Mouse (Mus musculus) hindbrain, embryonic 12.5 days (tissue): ENCODE data around the gene Mpdu1. TPM values are rescaled to one million over a fixed set of nuclear protein-coding genes. Genes with fewer than 3 reads are reported as not detected.
"Not testable (repeated sequence)": the region's sequence is repeated elsewhere in the genome, so short reads cannot be mapped to it uniquely, and the experiment has no call there.

Source experiments
- ATAC-seq: fragments of 200-750 bp; cut with Nextera tagmentation; 2 replicates; pipeline ENCODE4 v1.8.0; 2017; ENCODE audit warnings: moderate TSS enrichment; ENCODE audit not compliant: low FRiP score
- H3K27ac ChIP-seq: fragments of 300-500 bp; sonication (generic); 2 replicates; pipeline ENCODE4 v1.5.1; 2016; ENCODE audit warnings: mild to moderate bottlenecking
- H3K27me3 ChIP-seq: fragments of 300-500 bp; sonication (generic); 2 replicates; pipeline ENCODE4 v1.6.1; 2016; ENCODE audit warnings: mild to moderate bottlenecking
- H3K36me3 ChIP-seq: fragments of 300-500 bp; sonication (generic); 2 replicates; pipeline ENCODE4 v1.6.1; 2016; ENCODE audit warnings: mild to moderate bottlenecking
- H3K4me1 ChIP-seq: fragments of 300-500 bp; sonication (generic); 2 replicates; pipeline ENCODE4 v1.6.1; 2016
- H3K4me2 ChIP-seq: fragments of 300-500 bp; sonication (generic); replicated peaks from 2 replicates; pipeline ENCODE4 v1.6.1; 2016; ENCODE audit warnings: mild to moderate bottlenecking
- H3K4me3 ChIP-seq: fragments of 300-500 bp; sonication (generic); 2 replicates; pipeline ENCODE4 v1.5.1; 2016; ENCODE audit warnings: mild to moderate bottlenecking
- H3K9ac ChIP-seq: fragments of 300-500 bp; sonication (generic); 2 replicates; pipeline ENCODE4 v1.6.1; 2016; ENCODE audit warnings: mild to moderate bottlenecking, moderate library complexity
- H3K9me3 ChIP-seq: fragments of 300-500 bp; sonication (generic); replicated peaks from 2 replicates; pipeline ENCODE4 v1.6.1; 2016; ENCODE audit warnings: mild to moderate bottlenecking
- WGBS: fragments of 180-500 bp; shearing (Covaris S2); methylation state at CpG from one replicate; pipeline ENCODE4 v1.1.7; 2016; 5-methylcytosine and 5-hydroxymethylcytosine counted together
- polyA plus RNA-seq: library from polyadenylated mRNA; unstranded; fragments of >200 nt; fragmentation: Nextera tagmentation; extraction: Ambion mirVana; gene quantifications from 2 replicates; pipeline ENCODE4 v1.2.1, GENCODE M21; 2016

The Mpdu1 gene
- polyA plus RNA-seq, 1 experiment from 2014 or later: 69.1 TPM

DNA sequence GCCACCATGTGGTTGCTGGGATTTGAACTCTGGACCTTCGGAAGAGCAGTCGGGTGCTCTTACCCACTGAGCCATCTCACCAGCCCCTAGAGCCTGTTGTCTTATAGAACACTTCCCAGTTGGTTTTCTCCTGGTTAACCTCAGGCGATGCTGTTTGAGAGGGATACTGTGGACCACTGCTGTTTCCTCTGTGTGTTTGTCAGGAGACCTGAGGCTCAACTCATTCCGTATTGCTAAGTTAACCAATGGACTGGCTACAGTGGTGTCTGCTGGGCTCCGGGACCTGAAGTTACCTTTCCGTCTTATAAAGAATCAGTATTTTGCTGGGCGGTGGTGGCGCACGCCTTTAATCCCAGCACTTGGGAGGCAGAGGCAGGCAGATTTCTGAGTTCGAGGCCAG lies 40.4 kb upstream of the Mpdu1 start:
- H3K27me3 ChIP-seq, H3K4me3 ChIP-seq, H3K9ac ChIP-seq, H3K27ac ChIP-seq, H3K36me3 ChIP-seq, H3K4me2 ChIP-seq, H3K9me3 ChIP-seq, ATAC-seq, H3K4me1 ChIP-seq: not testable (repeated sequence)
- WGBS: 91% methylated on average over 10 of the region's 10 CpGs

DNA sequence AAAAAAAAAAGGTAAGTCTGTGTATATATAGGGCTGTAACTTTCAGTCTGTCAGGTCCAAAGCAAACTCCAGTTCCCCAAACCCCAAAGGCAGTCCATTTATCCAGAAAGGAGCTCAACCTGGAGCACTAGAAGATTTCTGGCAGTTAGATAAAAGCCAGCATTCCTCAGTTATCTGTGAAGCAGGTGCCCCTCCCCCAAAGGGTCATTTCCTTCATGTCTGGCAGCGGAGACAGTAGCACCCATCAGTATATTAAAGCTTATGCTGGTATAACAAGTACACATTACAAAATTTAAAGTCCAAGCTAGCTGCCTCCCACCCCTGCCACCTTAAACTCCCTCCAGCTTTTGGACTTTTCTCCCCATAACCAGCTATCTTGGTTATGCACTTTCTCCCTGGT lies 37.2 kb upstream of the Mpdu1 start:
- Histone ChIP-seq H3K36me3 (no peaks in the 10 kb centered on the region), H3K4me1 (peaks cover 13% of the 10 kb centered on the region), H3K4me3 (no peak overlapping the region), H3K9ac (no peak overlapping the region), H3K4me2 (no peak overlapping the region), H3K27ac (no peak overlapping the region), H3K9me3 (no peaks in the 10 kb centered on the region), H3K27me3 (peaks cover 2% of the 10 kb centered on the region; the same call in 1 of the 2 replicates)
- 86% methylated on average over 1 of the region's 1 CpGs for WGBS
- ATAC-seq: no peak

DNA sequence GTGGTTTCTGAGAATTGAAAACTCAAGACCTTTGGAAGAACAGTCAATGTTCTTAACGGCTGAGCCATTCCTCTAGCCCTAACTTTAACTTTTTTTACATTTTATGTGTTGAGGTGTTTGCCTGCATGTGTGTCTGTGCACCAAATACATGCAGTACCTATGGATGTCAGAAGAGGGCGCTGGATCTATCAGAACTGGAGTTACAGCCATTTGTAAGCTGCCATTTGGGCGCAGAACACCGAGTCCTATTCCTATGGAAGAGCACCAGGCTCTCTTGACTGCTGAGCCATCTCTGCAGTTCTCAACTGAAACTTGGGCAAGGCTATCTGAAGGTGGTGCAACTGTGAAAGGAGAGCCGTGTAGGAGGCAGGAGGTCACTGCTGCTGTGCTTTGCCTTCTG lies 36.1 kb upstream of the Mpdu1 start:
- no peak for ATAC-seq
- Histone ChIP-seq H3K4me1 (peaks cover 13% of the 10 kb centered on the region), H3K36me3 (no peaks in the 10 kb centered on the region), H3K27me3 (peaks cover 2% of the 10 kb centered on the region; the same call in 1 of the 2 replicates), H3K4me3 (no peak overlapping the region), H3K9me3 (no peaks in the 10 kb centered on the region), H3K9ac (no peak overlapping the region), H3K4me2 (no peak overlapping the region), H3K27ac (no peak overlapping the region)
- WGBS: 65% methylated on average over 5 of the region's 5 CpGs

DNA sequence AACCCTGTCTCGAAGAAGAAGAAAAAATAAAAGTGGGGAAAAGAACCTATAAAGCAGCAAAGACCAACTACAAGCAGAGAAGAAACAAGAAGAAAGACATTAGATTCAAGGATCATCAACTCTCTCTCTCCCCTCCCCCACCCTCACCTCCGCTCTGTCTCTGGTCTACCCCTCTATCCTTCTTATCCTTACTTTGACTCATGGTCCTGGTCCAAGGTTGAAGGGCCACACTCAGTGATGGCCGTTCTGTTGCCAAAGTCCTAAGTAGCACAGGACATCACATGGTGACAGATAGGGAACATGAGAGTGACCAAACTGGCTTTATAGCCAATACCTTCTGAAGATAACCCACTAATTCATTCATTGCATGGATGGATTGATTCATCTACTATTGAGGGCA lies 35.0 kb upstream of the Mpdu1 start:
- Histone ChIP-seq H3K27me3 (peaks cover 7% of the 10 kb centered on the region; the same call in 1 of the 2 replicates), H3K27ac (no peak overlapping the region), H3K4me2 (no peak overlapping the region), H3K36me3 (no peaks in the 10 kb centered on the region), H3K4me3 (no peak overlapping the region), H3K9me3 (no peaks in the 10 kb centered on the region), H3K4me1 (peaks cover 13% of the 10 kb centered on the region), H3K9ac (no peak overlapping the region)
- 88% methylated on average over 3 of the region's 3 CpGs for WGBS
- ATAC-seq: no peak

DNA sequence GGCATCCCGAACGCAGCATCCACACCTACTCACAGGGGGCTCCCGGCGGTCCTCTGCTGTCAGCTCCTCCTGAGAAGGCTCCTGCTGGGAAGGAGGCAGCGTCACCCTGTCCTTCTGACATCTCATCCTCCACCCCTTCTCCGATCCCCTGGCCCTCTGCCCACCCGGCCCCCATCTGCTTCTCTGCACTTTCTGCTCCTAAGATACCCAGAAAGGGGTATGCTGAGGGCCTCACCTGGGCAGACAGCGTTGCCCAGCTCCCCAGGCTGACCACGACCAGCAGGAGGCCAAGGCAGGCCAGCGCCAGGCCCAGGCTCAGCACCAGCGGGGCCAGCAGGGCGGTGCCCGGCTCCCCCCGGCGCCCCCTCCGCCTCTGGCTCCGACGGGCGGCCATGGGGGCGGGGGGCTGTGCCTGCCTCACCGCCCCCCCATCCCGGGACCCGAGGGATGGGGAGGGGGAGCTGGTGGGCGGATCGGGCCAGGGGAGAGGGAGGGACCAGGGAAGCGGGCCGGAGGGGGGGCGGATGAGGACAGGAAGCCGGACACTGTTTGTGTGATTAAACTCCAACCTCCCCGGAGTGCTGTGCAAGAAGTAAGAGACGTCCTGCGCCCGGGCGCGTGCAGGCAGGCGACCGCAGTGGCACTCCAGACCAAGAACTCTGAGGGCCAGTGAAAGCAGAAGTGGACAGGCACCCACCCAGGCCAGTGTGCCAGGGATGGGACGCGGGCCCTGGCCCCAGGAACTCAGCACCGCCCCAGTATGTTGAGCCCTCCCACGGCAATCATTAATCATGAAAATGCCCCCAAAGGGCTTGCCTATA lies 33.1 kb upstream of the Mpdu1 start, which contains the start of the genes Tnfsf12 and Tnfsfm13:
TSS of gene Tnfsf12 (minus strand) at position 489 of the 821 bp plus-strand sequence.
TSS of gene Tnfsfm13 (minus strand) at position 738 of the 821 bp plus-strand sequence.
- H3K4me3 ChIP-seq: peak within 1 kb of the TSS; percentile 49
- H3K4me1 ChIP-seq: peaks cover 13% of the 10 kb centered on the region
- peak within 1 kb of the TSS; percentile 40; the same call in 1 of the 2 replicates for H3K27ac ChIP-seq
- WGBS: 2% methylated on average over 34 of the region's 41 CpGs
- peak within 1 kb of the TSS; percentile 96 for H3K4me2 ChIP-seq
- H3K36me3 ChIP-seq: no peaks in the 10 kb centered on the region
- peak within 1 kb of the TSS; percentile 81 for H3K9ac ChIP-seq
- no peaks in the 10 kb centered on the region for H3K9me3 ChIP-seq
- peaks cover 7% of the 10 kb centered on the region; the same call in 1 of the 2 replicates for H3K27me3 ChIP-seq
- ATAC-seq: peak; percentile 56; the same call in 1 of the 2 replicates

DNA sequence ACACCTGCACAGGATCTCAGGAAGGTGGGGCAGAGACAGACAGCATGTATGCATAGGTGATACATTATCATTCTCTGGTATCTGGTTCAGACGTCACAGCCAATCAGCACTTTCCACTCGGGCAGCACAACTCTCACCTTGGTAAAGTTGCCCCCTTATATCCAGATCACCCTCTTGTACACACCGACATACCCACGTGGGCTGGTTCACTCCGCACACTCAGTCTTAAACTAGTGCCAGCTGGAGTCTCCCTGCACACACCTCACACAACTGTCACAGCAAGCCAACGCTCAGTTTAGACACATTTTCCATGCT lies 32.6 kb upstream of the Mpdu1 start:
- ATAC-seq: no peak
- peaks cover 7% of the 10 kb centered on the region; the same call in 1 of the 2 replicates for H3K27me3 ChIP-seq
- WGBS: 23% methylated on average over 6 of the region's 6 CpGs
- peak overlapping the region; percentile 49 for H3K4me3 ChIP-seq
- H3K27ac ChIP-seq: 0 out of 2 replicates have a peak overlapping the region, but pooled peaks have one; percentile 40
- H3K4me1 ChIP-seq: peaks cover 13% of the 10 kb centered on the region
- H3K9me3 ChIP-seq: no peaks in the 10 kb centered on the region
- H3K36me3 ChIP-seq: no peaks in the 10 kb centered on the region
- H3K4me2 ChIP-seq: peak overlapping the region; percentile 96
- peak overlapping the region; percentile 81; the same call in 1 of the 2 replicates for H3K9ac ChIP-seq

DNA sequence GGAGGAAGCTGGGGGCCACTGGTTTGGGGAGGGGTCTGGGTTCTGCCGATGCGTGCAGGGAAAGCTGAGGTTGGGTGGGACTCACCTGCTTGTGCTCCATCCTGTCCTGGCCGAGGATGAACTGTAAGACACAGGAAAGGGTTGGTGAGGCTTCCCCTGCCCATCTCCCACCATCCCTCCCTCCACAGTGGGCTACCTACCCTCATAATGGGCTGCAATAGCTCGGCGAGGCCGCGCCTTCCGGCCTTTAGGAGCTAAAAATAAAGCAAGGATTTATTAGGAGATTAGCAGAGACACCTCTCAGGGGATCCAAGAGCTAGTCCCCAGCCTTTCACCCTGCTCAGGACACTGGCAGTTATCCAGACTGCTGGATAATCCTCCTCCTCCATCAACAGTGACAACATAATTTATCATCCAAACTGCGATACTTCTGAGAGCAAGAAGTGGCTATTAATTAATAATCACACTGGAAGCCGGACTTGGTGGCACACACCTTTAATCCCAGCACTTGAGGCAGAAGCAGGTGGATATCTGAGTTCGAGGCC lies 31.1 kb upstream of the Mpdu1 start:
- Histone ChIP-seq H3K9ac (no peak overlapping the region), H3K4me1 (peaks cover 13% of the 10 kb centered on the region), H3K4me2 (no peak overlapping the region), H3K36me3 (no peaks in the 10 kb centered on the region), H3K27me3 (peaks cover 7% of the 10 kb centered on the region; the same call in 1 of the 2 replicates), H3K9me3 (no peaks in the 10 kb centered on the region), H3K27ac (no peak overlapping the region), H3K4me3 (no peak overlapping the region)
- ATAC-seq: no peak
- WGBS: 63% methylated on average over 11 of the region's 11 CpGs

DNA sequence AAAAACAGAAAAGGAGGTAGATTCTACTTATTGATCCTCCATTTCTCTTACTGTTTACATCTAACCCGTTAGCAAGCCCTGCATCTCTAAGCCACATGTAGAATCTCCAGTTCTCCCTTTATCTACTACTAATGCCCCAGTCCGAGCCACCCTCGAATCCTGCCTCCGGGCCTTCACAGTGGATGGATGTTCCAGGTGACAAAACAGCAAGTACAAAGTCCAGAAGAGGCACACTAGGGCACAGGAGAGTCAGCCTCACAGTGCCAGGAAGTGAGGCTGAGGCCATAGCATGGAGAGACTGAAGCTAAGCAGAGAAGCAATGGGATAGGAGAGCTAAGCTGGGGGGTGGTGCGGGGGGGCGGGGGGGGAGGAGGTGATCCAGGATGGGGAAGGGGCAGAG lies 30.4 kb upstream of the Mpdu1 start:
- H3K4me1 ChIP-seq: peaks cover 13% of the 10 kb centered on the region
- no peaks in the 10 kb centered on the region for H3K9me3 ChIP-seq
- WGBS: 90% methylated on average over 5 of the region's 6 CpGs
- no peak overlapping the region for H3K9ac ChIP-seq
- no peak overlapping the region for H3K4me2 ChIP-seq
- H3K27me3 ChIP-seq: peaks cover 7% of the 10 kb centered on the region; the same call in 1 of the 2 replicates
- ATAC-seq: no peak
- no peaks in the 10 kb centered on the region for H3K36me3 ChIP-seq
- H3K4me3 ChIP-seq: no peak overlapping the region
- no peak overlapping the region for H3K27ac ChIP-seq

DNA sequence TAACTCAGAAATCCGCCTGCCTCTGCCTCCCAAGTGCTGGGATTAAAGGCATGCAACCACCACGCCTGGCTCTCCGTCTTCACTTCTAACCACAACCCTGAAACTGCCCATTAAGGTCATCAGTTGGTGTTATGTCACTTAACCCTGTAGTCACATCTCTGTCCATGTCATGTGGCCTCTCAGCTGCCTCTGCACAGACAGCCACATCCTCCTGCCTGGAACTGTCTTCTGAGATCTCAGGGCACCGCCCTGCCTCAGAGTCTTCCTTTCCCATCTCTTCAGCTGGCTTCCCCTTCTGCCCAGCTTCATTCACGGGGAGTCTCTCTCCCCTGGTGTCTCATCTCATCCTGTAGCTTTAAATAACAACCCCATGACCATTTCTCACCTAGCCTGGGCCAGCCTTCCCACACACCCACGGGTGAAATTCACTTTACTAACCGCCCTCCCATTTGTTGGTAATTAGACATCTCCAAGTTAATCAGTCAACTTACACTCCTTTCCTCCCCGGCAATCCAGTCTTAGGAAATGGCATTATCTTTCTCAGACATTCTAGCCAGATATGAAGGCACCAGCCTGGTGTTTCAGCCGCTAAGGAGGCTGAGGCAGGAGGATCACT lies 29.9 kb upstream of the Mpdu1 start:
- Histone ChIP-seq H3K9ac (no peak overlapping the region), H3K4me1 (peaks cover 13% of the 10 kb centered on the region), H3K27me3 (peaks cover 7% of the 10 kb centered on the region; the same call in 1 of the 2 replicates), H3K36me3 (no peaks in the 10 kb centered on the region), H3K9me3 (no peaks in the 10 kb centered on the region), H3K4me2 (no peak overlapping the region), H3K27ac (no peak overlapping the region), H3K4me3 (no peak overlapping the region)
- no peak for ATAC-seq
- WGBS: 81% methylated on average over 9 of the region's 9 CpGs

DNA sequence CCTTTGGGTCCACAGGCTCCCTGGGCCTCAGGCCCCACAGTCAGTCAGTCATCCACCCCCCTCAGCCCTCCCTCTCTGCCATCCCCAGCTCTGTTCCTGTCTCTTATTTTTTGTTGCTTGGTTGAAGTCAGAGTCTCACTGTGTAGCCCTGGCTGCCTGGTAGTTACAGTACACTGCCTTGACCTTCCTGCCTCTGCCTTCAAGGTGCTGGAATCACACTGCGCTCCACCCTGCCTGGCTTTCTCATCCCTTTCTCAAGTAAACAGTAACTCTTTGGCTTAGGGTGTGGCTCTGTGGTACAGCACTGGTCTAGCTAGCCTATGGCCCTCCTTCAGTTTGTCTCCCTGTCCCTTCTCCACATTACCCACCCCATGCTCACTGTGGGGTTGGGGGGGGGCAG lies 27.4 kb upstream of the Mpdu1 start:
- Histone ChIP-seq H3K4me1 (peaks cover 7% of the 10 kb centered on the region), H3K9ac (no peak overlapping the region; the same call in 1 of the 2 replicates), H3K27me3 (peaks cover 7% of the 10 kb centered on the region; the same call in 1 of the 2 replicates), H3K27ac (no peak overlapping the region), H3K4me3 (no peak overlapping the region), H3K4me2 (no peak overlapping the region), H3K36me3 (no peaks in the 10 kb centered on the region), H3K9me3 (no peaks in the 10 kb centered on the region)
- ATAC-seq: no peak
- 92% methylated on average over 1 of the region's 1 CpGs for WGBS

DNA sequence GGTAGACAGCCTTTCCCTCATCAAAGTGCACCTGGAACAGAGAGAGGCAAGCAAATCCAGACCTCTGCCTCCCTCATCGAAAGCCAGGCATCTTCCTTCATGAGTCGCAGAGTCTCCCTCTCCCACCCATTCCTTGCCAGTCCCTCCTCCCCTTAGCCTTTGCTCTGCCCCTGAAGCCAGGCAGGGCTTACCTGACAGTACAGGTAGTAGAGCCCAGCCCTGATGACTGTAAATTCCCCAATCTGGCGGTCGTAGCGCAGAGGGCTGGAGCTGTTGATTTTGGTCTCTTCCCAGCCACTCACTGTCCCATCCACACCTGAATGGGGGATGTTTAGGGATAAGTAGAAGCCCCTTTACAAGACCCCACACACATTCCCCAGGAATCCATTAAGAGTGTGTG lies 24.6 kb upstream of the Mpdu1 start:
- H3K9me3 ChIP-seq: no peaks in the 10 kb centered on the region
- no peak overlapping the region for H3K4me3 ChIP-seq
- peaks cover 4% of the 10 kb centered on the region for H3K27me3 ChIP-seq
- WGBS: 63% methylated on average over 5 of the region's 5 CpGs
- no peak for ATAC-seq
- H3K27ac ChIP-seq: no peak overlapping the region
- no peak overlapping the region for H3K4me2 ChIP-seq
- no peaks in the 10 kb centered on the region for H3K36me3 ChIP-seq
- peaks cover 9% of the 10 kb centered on the region; the same call in 1 of the 2 replicates for H3K4me1 ChIP-seq
- no peak overlapping the region for H3K9ac ChIP-seq

DNA sequence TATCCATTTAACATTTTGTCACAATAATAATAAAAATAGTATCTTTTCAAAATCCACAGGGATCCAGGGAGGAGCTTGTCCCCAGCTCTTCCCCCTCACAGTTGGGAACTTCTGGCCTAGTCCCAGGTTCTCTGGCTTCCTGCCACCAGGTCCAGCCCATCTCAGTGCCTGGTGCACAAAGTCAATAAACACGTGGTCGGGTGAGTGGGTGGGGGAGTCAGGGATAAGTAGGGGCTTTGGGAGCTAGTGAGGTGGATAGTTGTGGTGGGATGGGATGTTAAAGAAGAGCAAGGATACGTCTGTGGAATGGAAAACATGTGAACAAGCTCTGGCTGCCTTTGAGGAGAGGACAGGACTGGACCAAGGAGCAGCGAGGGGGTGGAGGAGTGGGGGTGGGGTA lies 23.9 kb upstream of the Mpdu1 start:
- H3K9me3 ChIP-seq: no peaks in the 10 kb centered on the region
- ATAC-seq: no peak
- WGBS: 18% methylated on average over 4 of the region's 4 CpGs
- H3K27ac ChIP-seq: no peak overlapping the region
- H3K9ac ChIP-seq: no peak overlapping the region
- H3K36me3 ChIP-seq: no peaks in the 10 kb centered on the region
- H3K27me3 ChIP-seq: peaks cover 4% of the 10 kb centered on the region
- no peak overlapping the region for H3K4me3 ChIP-seq
- no peak overlapping the region for H3K4me2 ChIP-seq
- H3K4me1 ChIP-seq: peaks cover 9% of the 10 kb centered on the region; the same call in 1 of the 2 replicates
